Mouse (Mus musculus) cortical plate, adult 2 months (tissue): ENCODE data around the gene Nfkbia. TPM values are rescaled to one million over a fixed set of nuclear protein-coding genes. Genes with fewer than 3 reads are reported as not detected.

Source experiments
- H3K27ac ChIP-seq: fragments of 200-500 bp; 2 replicates; pipeline ENCODE4 v1.5.1; 2012; ENCODE audit warnings: low read length, control low read depth, inconsistent platforms; ENCODE audit not compliant: insufficient read depth
- H3K4me1 ChIP-seq: fragments of 200-500 bp; 2 replicates; pipeline ENCODE4 v1.6.1; 2011; ENCODE audit warnings: low read length; ENCODE audit not compliant: control insufficient read depth, insufficient read depth
- H3K4me3 ChIP-seq: fragments of 200-500 bp; 2 replicates; pipeline ENCODE4 v1.5.1; 2011; ENCODE audit warnings: mild to moderate bottlenecking, low read length, control low read depth; ENCODE audit not compliant: insufficient read depth
- CTCF ChIP-seq: fragments of 200-500 bp; IDR thresholded peaks from 2 replicates; pipeline ENCODE4 v1.5.1; 2011; ENCODE audit warnings: mild to moderate bottlenecking, control low read depth, low read length; ENCODE audit not compliant: insufficient read depth; ENCODE audit errors: extremely low read depth
- POLR2A ChIP-seq: fragments of 200-500 bp; IDR thresholded peaks from 2 replicates; pipeline ENCODE4 v1.6.1; 2011; ENCODE audit warnings: mild to moderate bottlenecking, low read length, control low read depth; ENCODE audit not compliant: insufficient read depth; ENCODE audit errors: extremely low read depth
- polyA plus RNA-seq: library from polyadenylated mRNA; depleted of rRNA; stranded (reverse); fragments of >200 nt; gene quantifications from 2 replicates; pipeline ENCODE4 v1.2.3, GENCODE M21; 2012

The Nfkbia gene
- polyA plus RNA-seq, 1 experiment = 40.2 TPM

DNA sequence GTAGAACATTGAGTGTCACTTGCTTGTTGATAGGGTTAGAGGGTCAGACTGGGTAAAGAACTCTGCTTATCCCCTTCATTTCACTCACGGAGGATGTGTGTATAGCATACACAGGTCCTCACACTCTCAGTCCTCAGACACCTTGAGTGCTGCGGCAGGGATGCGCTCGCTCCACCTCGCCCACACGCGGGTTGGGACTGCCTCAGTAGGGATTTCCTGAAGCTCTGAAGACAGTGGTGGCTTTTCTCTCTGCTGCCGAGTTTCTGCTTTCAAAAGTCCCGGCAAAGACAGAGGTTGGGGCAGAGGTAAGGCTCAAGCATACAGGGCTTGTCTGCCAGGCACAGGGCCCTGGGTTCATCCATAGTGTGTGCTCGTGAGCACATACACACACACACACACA, 9.7 kb downstream of the Nfkbia start:
- H3K4me3 ChIP-seq = no peak overlapping the region
- TF ChIP-seq POLR2A (no peak), CTCF (no peak)
- H3K27ac ChIP-seq = no peak overlapping the region
- H3K4me1 ChIP-seq = peaks cover 1% of the 10 kb centered on the region; the same call in 1 of the 2 replicates

DNA sequence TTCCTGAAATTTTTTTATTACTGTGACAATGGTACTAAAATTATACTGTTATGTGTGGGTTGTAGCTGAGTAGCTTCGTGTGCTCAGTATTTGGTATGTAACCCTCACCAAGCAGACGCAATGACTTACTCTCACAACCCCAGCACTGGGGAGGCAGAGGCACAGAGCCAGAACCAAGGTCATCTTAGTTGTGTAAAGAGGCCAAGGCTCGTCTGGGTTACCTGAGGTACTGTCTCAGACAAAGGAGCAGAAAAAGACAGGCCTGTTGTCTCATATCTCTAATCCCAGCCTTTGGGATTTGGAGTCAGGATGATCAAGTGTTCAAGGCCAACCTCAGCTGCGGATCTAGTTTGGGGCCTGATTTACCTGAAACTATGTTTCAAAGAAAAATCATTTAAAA, 10.7 kb downstream of the Nfkbia start:
- Histone ChIP-seq H3K4me1 (peaks cover 1% of the 10 kb centered on the region; the same call in 1 of the 2 replicates), H3K27ac (no peak overlapping the region), H3K4me3 (no peak overlapping the region)
- TF ChIP-seq POLR2A = no peak
- no peak for TF ChIP-seq CTCF

DNA sequence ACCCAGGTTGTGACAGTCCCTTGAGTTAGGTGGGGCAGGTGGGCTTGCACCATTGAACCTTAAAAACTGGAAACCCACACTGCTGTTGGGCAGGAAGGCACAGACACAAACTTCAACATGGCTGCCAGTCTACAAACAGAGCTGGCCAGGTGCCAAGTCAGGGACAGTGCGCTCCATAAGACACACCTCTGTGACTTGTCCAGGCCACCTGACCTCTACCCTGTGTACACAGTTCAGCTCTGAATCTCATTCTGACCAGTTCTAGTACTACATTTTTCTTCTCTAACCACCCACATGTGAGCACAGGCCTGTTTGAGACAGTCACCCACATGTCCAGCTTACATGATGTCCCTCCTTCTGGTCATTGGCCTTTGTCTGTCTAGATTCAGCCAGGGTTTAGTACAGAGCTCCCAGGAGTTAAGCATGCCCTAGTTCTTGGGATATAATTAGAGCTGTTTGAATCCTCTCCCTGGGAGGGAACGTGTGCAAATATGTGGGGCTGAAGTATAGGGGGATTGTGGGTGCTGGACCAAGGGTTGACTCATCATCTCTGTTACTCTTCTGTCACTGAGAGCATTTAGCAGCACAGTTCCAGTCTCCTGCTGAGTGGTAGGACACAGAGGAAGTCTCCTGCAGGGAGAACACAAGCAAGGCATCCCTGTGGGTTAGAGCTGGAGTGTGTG, 11.8 kb downstream of the Nfkbia start:
- H3K4me3 ChIP-seq = no peak overlapping the region
- H3K4me1 ChIP-seq = peaks cover 1% of the 10 kb centered on the region; the same call in 1 of the 2 replicates
- no peak overlapping the region for H3K27ac ChIP-seq
- TF ChIP-seq POLR2A (no peak), CTCF (no peak)

DNA sequence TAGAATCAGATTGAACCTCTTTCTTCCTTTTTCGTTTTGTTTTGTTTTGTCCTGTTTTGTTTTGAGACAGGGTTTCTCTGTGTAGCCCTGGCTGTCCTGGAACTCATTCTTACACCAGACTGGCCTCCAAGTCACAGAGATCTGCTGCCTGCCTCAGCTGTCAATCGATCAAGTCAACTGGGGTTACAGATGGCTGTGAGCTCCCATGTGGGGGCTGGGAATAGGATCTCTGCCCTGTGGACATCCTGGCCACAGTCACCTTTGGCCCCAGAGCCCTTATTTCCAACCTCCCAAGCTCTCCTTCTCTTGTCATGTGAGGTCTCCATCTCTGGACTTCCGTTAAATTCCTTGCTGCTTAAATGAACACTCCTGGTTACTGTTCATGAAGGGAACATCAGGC, 13.5 kb downstream of the Nfkbia start:
- no peak for TF ChIP-seq CTCF
- no peak for TF ChIP-seq POLR2A
- Histone ChIP-seq H3K4me1 (peaks cover 3% of the 10 kb centered on the region), H3K4me3 (no peak overlapping the region), H3K27ac (no peak overlapping the region)

DNA sequence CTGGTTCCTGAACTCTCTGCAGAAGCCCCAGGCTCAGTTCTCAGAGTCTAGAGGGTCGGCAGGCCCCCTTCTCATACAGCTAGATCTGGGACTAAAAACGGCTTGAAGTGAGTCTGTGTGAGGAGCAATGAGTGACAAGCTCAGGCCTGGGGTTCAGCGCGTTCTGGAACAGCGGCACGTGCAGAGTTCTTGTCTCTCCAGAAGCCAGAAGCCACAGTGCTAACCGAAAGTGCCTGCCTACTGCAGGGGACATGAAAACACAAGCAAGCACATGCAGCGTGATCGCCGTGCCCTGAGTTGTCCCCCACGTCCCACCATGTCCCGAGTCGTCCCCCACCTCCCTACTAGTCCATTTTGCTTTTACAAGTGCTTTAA, 18.3 kb downstream of the Nfkbia start:
- Histone ChIP-seq H3K27ac (no peak overlapping the region; the same call in 1 of the 2 replicates), H3K4me3 (no peak overlapping the region), H3K4me1 (peaks cover 4% of the 10 kb centered on the region)
- no peak for TF ChIP-seq CTCF
- no peak for TF ChIP-seq POLR2A

DNA sequence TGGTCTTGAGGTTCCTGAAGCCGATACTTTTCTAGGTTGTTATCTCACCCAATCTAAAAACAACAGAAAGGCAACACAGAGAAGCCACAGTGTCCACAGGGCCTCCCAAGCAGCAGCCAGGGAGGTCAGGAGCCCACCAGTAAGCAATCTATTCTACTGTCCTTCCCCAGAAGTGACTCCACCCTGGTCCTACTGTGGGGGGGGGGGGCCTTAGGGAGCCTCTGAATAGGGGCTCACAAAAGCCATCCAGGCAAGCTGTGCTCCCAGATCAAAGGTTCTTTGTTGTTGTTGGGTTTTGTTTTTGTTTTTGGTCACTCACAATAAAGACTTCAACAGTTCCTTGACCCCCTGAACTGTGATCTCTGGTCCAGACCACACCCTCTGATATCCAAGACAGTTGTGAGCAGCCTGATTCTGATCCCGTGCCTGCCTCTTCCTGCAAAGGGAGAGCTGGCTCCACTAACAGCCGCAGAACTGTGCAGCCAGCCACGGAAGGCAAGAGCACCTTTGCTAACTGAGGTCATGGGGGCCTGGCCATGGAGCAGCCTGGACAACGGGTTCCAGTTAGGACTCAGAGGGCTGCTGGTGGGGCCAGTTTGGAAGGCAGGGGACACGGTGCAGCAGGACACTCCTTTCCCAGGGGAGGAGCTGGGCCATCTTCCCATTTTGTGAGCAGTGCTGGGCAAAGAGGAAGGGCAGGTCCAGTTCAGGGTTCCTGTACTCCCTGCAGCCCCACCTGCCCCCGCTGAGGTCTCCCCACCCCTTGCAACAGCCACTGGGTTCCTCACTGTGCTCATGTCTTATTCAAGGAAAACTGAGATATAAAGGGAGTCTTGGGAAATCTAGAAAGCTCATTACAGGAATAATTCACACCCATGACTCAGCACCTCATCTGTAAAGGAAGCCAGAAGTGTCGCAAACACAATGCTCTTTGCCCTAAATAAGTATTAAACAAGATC, 18.9 kb downstream of the Nfkbia start:
- H3K4me1 ChIP-seq = peaks cover 4% of the 10 kb centered on the region
- no peak for TF ChIP-seq CTCF
- no peak for TF ChIP-seq POLR2A
- H3K4me3 ChIP-seq = no peak overlapping the region
- H3K27ac ChIP-seq = peak overlapping the region; percentile 85

DNA sequence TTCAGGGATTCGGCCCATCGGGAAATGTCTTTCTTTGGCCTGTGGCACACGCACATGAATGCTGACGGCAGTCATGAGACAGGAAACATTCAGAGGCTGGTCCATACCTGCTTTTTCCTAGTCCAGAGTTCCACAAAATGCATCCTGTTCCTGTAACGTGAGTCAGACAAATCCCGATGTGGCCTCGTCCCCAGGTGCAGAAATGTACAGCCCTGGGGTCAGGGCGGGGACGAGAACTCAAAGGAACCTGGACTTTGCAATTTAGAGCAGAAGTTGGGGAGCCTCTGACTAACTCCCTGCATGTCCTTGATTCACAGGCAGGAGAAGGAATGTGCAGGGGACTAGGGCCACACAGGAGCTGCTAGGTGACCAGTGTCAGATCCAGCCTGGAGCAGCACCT, 21.1 kb downstream of the Nfkbia start:
- no peak overlapping the region for H3K4me3 ChIP-seq
- H3K4me1 ChIP-seq = peaks cover 5% of the 10 kb centered on the region
- TF ChIP-seq CTCF (no peak), POLR2A (no peak)
- H3K27ac ChIP-seq = no peak overlapping the region

DNA sequence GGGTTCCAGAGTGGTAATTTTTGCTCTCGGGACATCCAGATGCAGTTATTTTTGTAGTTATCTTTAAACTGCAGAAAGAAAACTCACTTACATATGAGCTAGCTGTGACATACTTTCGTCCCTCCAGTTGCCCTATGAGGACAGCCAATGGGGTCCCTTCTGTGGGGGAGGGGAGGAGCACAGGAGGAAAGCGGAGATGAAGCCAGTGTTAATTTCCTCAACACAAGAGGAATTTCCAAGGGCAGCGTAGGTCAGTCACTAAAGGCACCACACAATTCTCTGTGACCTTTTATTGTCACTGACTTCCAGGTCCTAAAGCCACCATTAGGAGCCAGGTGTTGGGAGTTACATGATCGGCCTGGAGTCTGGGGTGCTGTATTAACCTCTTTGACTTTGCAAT, 22.0 kb downstream of the Nfkbia start:
- TF ChIP-seq CTCF = no peak
- no peak for TF ChIP-seq POLR2A
- Histone ChIP-seq H3K4me1 (peaks cover 7% of the 10 kb centered on the region), H3K27ac (no peak overlapping the region), H3K4me3 (no peak overlapping the region)

DNA sequence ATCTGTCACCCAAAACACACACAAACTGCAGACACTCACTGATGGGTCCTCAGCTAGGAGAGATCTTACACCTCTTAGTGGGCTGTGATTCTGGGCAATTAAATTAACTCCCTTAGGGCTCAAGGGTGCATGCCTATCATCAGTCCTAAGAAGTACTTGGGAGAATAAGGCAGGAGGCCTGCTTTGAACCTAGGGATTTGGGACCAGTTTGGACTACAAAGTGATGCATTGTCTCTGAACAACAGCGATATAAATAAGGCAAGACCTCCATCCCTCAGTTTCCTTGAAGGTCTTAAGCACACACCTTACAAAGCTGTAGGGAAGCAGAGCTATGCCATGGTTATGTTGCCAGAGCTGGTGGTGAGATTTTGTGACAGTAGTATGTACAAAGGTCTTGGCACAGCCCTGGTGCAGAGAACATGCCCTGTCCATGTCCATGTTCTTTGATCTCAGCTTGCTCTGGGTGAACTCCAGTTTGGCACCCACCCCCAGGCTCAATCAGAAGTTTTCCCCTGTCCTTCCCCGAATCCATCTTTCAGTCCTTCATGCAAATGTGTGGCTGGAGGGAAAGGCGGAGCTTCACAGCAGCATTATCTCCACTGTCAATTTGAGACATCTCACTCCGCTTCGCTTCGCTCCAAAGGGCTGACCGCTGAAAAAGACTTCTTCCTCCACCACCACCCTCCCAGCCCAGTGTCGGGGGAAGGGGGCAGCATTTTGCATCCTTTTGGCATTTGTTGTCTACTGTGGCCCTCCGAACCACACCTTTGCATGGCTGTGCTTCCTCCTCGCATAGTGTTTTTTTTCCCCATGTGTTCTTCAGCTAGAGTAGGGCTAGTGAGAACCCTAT, 24.9 kb downstream of the Nfkbia start:
- no peak overlapping the region for H3K27ac ChIP-seq
- no peak overlapping the region for H3K4me3 ChIP-seq
- TF ChIP-seq CTCF (no peak), POLR2A (no peak)
- peaks cover 12% of the 10 kb centered on the region for H3K4me1 ChIP-seq
